Mouse (Mus musculus) cerebellum, adult (tissue): Measurements from ENCODE around the gene Ndfip2.

Experiments
- ATAC-seq: cut with Nextera tagmentation; 2 replicates; pipeline ENCODE4 v1.9.2; 2017; ENCODE audit warnings: mild to moderate bottlenecking, moderate library complexity, mixed read lengths; ENCODE audit not compliant: insufficient number of reproducible peaks, low FRiP score, low TSS enrichment

Ndfip2 gene

DNA sequence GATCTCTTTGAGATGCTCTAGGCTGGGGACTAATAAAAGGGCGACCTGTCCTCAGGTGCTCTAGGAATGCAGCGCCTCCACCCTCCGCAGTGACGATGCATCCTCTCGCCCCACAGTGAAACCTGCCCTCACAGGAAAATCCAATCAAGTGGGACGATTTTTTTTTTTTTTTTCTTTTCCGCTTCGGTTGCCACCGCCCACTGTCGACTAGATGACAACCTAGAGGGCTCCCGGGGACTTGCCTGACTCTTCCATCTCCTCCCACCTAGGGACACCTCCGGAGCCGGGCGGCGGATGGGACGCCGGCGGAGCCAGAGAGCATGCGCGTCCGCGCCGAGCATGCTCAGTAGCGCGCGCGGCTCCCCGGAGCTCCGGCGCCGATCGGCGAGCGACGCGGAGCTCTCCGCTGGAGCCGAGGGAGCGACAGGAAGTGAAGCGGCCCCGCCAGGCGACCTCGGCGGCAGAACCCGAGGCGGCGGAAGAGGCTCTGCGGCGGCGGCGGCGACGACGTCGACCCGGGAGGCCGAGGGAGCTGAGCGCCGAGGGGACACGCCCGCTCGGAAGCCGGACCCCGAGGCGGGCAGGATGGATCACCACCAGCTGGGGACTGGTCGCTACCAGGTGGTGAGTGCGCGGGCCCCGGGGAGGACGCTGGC is at the start of gene Ndfip2:
TSS of gene Ndfip2 (plus strand) at position 195 of the 656 bp plus-strand sequence.
- ATAC-seq = peak; percentile 98

GRCm38 (mm10) chr14:105219525-105220376 is 38.6 kb upstream of the Ndfip2 start:
- no peak for ATAC-seq

DNA sequence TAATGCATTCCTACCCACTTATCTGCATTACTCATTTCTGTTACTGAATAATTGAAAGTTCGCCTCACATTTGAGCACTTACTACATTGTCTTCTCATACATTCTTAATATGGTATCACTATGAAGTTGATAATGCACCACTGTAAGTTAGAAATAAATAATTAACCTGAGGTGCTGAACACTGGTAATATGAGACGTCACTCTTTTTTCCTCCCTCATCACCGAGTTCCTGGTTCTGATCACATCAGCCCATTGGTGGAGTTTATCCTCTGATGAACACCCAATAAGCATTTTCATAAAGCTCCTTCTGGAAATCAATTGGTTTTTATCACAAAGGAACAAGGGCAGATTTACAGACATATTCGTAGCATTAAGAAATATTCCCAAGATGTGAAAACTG is 36.1 kb upstream of the Ndfip2 start:
- ATAC-seq = no peak

GRCm38 (mm10) chr14:105225790-105226189 is 32.6 kb upstream of the Ndfip2 start:
- ATAC-seq = no peak

DNA sequence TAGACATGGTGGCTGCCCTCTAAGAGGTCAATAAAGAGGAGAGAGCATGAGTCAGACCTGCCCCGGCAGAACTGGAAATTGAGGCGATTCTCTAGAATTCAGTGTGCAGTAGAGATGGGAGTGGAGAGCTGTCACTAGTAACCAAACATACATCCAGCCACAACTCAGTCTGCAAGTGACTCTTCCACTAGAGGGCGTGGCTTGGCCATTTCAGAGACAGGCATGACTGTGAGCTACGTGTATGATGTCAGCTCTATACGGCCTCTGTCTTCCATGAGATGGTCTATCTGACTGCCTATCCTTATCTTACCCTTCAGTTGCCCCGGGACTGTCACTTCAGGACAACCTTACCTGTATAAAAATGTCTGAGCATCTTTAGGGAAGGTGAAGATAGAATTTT is 26.0 kb upstream of the Ndfip2 start:
- peak; percentile 81; the same call in 1 of the 2 replicates for ATAC-seq

GRCm38 (mm10) chr14:105236596-105236995 is 21.8 kb upstream of the Ndfip2 start:
- no peak for ATAC-seq

GRCm38 (mm10) chr14:105237736-105238135 is 20.6 kb upstream of the Ndfip2 start:
- no peak for ATAC-seq

GRCm38 (mm10) chr14:105238450-105239038 is 19.8 kb upstream of the Ndfip2 start:
- no peak for ATAC-seq

DNA sequence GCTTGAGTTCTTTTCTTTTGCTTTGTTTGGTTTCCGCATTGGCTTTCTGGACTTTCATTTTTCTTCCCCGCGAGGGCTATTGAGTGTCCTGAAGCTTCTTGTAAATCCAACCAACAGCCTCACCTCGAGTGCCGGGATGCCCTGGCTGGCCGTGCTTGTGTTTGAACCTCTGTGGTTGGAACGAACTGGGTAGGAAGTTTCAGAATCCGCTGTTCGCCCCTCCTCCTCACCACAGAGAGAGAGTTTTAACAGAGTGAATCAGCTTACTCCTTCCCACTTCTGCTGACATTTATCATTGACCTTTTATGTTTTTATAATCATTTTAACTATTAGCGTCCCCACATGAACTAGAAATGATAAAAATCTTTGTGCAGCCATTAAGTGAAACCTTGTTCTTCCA is 18.3 kb upstream of the Ndfip2 start:
- no peak for ATAC-seq

GRCm38 (mm10) chr14:105243805-105244443 is 14.4 kb upstream of the Ndfip2 start:
- ATAC-seq = no peak

DNA sequence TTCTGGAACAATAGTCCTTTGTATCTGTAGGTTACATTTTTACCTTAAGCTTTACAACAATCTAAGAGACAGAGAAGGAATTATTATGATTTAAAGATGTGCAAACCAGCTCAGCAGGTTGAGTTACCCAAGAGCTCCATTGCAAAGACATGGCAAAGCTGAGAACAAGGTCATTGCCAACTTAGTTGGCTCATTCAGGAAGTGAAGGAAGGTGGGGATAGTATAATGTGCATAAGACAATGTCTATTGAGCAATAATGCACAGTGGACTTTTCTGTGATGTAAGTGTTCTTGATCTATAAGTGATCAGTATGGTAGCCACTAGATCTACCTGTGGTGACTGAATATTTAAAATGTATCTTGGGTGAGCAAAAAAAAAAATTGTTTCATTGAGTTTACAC is 7.3 kb upstream of the Ndfip2 start:
- no peak for ATAC-seq

GRCm38 (mm10) chr14:105253304-105253703 is 5.1 kb upstream of the Ndfip2 start:
- no peak for ATAC-seq

- no peak for ATAC-seq
These were observed 4.0 kb upstream of the Ndfip2 start for GRCm38 (mm10) chr14:105254401-105254800.

DNA sequence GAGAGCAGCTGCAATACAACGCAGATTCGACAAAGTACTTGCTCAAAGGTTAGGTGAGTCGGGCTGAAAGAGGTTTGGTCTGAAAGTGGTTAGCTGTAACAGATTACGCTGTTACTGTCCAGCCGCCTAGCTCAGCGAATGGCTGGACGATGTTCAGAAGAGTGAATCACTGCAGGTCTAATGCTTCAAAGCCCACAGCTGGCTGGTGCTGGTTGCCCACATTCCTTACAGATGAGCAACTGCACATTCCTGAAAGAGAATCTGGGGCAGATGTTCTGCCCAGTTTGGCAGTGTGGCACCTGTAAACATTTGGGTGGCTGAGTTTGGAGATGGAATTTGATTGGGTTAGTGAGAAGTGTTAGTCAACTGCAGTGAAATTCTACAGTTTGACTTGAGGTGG is 2.8 kb upstream of the Ndfip2 start:
- no peak for ATAC-seq

DNA sequence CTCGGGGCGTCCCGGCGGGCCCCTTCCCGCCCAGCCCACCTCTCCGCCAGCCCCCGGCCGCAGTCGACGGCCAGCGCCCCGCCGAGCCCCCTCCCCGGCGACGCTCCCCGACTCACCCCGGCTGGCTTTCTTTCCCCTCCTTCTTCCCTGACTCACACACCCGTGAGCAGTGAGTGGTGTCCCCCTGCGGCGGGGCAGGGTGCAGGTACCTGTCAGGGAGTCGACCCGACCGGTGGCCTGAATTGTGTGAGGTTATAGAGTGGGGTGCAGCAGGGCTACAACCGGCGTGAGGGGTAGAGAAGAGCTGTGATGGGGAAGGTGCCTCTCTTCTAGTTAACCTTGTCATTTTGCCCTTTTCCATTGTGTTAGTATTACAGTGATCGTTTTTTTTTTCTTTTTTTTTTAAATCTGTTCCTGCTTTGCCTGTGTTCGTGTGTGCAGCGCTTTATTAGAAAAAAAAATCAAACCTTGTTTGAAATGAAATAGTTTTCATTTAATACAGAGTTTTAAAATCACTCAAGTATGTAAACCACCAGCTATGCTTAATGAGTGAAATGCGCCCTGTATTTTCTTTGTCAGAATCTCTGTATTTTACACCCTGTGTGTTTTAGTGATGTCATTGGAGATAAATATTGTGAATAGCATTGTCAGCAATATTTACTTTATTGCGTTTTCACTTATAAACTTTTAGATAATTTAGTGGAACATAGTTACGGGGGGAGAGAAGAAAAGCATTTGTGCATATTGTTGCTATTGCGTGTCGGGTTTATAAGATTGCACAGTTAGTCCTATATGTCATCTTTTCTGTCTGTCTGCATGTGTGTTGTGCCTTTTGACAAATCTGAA is 885 bp downstream of the Ndfip2 start:
- ATAC-seq = peak; percentile 40

GRCm38 (mm10) chr14:105262923-105263322 is 4.5 kb downstream of the Ndfip2 start:
- no peak for ATAC-seq

GRCm38 (mm10) chr14:105267095-105267494 is 8.7 kb downstream of the Ndfip2 start:
- ATAC-seq = peak; percentile 54; the same call in 1 of the 2 replicates

GRCm38 (mm10) chr14:105272030-105272429 is 13.7 kb downstream of the Ndfip2 start:
- ATAC-seq = no peak

- ATAC-seq = no peak
These were observed 14.2 kb downstream of the Ndfip2 start for GRCm38 (mm10) chr14:105272539-105272938.

DNA sequence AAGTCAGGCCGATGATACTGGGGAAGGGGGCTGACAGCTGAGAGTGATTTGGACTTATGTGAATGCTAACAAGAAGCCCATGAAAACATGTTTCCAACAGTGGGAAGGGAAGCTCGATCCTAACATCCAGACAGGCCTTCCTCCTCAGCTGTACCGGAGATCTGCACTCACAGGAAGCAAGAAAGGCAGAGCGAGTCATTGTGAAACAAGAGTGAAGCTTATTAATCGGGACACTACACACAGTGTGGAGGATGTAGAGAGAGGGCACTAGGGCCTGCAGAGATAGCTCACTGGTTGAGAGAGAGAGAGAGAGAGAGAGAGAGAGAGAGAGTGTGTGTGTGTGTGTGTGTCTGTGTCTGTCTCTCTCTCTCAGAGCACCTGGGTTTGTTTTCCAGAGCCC is 16.8 kb downstream of the Ndfip2 start:
- ATAC-seq = no peak
